Mouse (Mus musculus) midbrain, embryonic 15.5 days (tissue): Measurements from ENCODE around the gene Ctnnd2. TPM values are rescaled to one million over a fixed set of nuclear protein-coding genes. Genes with fewer than 3 reads are reported as not detected.

Source experiments
- ATAC-seq: fragments of 200-750 bp; cut with Nextera tagmentation; replicated peaks from 2 replicates; pipeline ENCODE4 v1.8.0; 2017; ENCODE audit warnings: moderate TSS enrichment
- H3K27ac ChIP-seq: fragments of 300-500 bp; sonication (generic); 2 replicates; pipeline ENCODE4 v1.5.1; 2015; ENCODE audit warnings: mild to moderate bottlenecking, inconsistent platforms
- H3K27me3 ChIP-seq: fragments of 300-500 bp; sonication (generic); replicated peaks from 2 replicates; pipeline ENCODE4 v1.6.1; 2015; ENCODE audit warnings: inconsistent platforms
- H3K36me3 ChIP-seq: fragments of 300-500 bp; sonication (generic); replicated peaks from 2 replicates; pipeline ENCODE4 v1.6.1; 2015; ENCODE audit warnings: inconsistent platforms
- H3K4me1 ChIP-seq: fragments of 300-500 bp; sonication (generic); 2 replicates; pipeline ENCODE4 v1.6.1; 2015; ENCODE audit warnings: inconsistent platforms
- H3K4me2 ChIP-seq: fragments of 300-500 bp; sonication (generic); 2 replicates; pipeline ENCODE4 v1.6.1; 2015; ENCODE audit warnings: inconsistent platforms, mild to moderate bottlenecking, moderate library complexity
- H3K4me3 ChIP-seq: fragments of 300-500 bp; sonication (generic); 2 replicates; pipeline ENCODE4 v1.5.1; 2015; ENCODE audit warnings: mild to moderate bottlenecking, inconsistent platforms
- H3K9ac ChIP-seq: fragments of 300-500 bp; sonication (generic); 2 replicates; pipeline ENCODE4 v1.6.1; 2015; ENCODE audit warnings: mild to moderate bottlenecking, inconsistent platforms
- H3K9me3 ChIP-seq: fragments of 300-500 bp; sonication (generic); 2 replicates; pipeline ENCODE4 v1.6.1; 2016; ENCODE audit warnings: inconsistent platforms
- WGBS: fragments of 180-500 bp; shearing (Covaris S2); methylation state at CpG from one replicate; pipeline ENCODE4 v1.1.7; 2015; ENCODE audit warnings: mixed read lengths; 5-methylcytosine and 5-hydroxymethylcytosine counted together
- polyA plus RNA-seq: library from polyadenylated mRNA; unstranded; fragments of >200 nt; fragmentation: Nextera tagmentation; extraction: Ambion mirVana; gene quantifications from 2 replicates; pipeline ENCODE4 v1.2.1, GENCODE M21; 2015

The Ctnnd2 gene
- polyA plus RNA-seq, 1 experiment from 2014 or later = 72.2 TPM

DNA sequence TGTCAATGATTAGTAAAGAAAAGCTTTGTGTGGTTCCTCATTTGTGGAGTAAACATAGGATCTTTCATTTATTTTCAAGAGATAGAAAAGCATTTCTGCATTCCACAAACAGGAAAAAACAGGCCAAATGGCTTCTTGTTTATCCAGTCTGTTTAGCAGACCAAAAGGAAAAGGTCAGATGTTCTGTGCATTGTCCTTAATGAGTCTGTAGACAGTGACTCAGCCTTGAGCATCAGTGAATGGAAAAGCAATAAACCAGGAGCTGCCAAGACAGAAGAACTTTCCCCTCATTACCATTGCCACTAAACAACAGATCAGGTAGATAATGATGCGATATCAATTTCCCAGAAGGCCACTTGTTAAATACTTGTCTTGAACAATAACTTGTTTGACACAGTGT, 192.1 kb downstream of the Ctnnd2 start:
- Histone ChIP-seq H3K27me3 (no peaks in the 10 kb centered on the region), H3K4me2 (no peak overlapping the region), H3K9ac (no peak overlapping the region), H3K9me3 (no peaks in the 10 kb centered on the region), H3K27ac (no peak overlapping the region), H3K4me3 (no peak overlapping the region), H3K36me3 (no peaks in the 10 kb centered on the region), H3K4me1 (no peaks in the 10 kb centered on the region)
- WGBS = 98% methylated on average over 1 of the region's 1 CpGs
- ATAC-seq = no peak

DNA sequence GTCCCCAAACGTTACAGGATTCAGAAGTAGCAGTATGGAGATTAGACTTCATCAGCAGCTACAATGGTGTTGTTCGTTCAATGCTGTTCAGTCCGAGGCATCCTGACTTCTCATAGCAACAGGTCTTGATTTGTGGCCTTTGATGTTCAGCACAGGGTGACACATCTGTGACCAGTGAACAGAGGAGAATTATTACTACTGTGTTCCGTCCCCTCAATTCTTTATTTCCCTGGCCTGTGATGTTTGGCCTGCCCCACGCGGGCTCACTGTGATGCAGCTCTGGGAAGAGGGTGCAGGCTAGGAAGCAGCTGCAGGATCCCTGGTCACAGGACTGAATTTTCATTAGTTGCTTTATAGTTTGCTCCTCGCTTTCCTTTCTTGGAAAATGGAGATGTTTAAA, 197.6 kb downstream of the Ctnnd2 start:
- 0 out of 2 replicates have a peak, but pooled peaks have one; percentile 19 for ATAC-seq
- Histone ChIP-seq H3K4me3 (no peak overlapping the region), H3K4me2 (no peak overlapping the region), H3K27me3 (no peaks in the 10 kb centered on the region), H3K36me3 (no peaks in the 10 kb centered on the region), H3K27ac (no peak overlapping the region), H3K9ac (no peak overlapping the region; the same call in 1 of the 2 replicates), H3K9me3 (no peaks in the 10 kb centered on the region), H3K4me1 (peaks cover 9% of the 10 kb centered on the region)
- whole genome bisulfite sequencing = 50% methylated on average over 7 of the region's 7 CpGs

DNA sequence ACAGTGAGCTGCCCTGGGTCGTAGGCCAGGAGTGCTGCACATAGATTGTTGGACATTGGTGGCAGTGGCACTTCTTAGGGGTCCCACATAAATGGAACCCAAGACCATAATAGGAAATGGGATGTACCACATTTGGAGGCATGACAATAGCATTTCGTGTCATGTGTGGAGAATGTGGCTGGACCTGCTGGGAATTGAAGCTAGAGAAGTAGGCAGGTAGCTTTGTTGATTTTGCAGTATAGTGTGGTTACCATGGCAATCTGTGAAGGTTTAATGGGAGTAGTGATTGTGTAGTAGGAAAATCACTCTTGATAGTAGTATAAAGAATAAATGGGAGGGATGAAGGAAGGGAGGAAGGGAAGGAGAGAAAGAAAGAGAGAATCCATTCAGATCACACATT, 198.8 kb downstream of the Ctnnd2 start:
- Histone ChIP-seq H3K4me2 (no peak overlapping the region), H3K4me3 (no peak overlapping the region), H3K27ac (peak overlapping the region; percentile 10; the same call in 1 of the 2 replicates), H3K27me3 (no peaks in the 10 kb centered on the region), H3K9ac (no peak overlapping the region), H3K4me1 (peaks cover 9% of the 10 kb centered on the region), H3K9me3 (no peaks in the 10 kb centered on the region), H3K36me3 (no peaks in the 10 kb centered on the region)
- no peak; the same call in 1 of the 2 replicates for ATAC-seq
- WGBS = 65% methylated on average over 2 of the region's 2 CpGs

DNA sequence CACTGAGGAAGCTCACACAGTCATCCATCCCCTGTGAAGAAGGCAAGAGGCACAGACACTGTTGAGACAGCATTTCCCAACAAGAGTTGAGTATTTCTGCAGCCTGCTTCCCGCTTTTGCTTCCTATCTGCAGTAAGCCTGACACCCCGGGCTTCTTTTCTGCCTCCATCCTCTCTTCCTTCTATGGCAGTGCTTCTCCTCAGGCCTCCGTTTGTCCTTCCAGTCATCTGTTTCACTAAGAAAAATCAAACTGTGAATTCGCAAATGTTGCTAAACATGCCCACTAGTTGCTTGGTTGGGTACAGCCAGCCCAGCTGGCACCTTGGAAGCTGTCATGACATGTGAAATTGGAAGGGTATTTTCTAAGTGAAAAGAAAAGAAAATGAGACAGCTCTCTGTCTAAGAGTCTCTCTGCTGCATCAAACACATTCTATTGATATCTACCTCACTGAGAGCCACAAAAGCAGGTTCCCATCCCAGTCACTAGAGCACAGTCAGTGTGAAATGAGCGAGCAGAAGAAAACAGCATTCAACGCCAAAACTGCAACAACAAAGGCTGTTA, 201.3 kb downstream of the Ctnnd2 start:
- no peaks in the 10 kb centered on the region for H3K36me3 ChIP-seq
- H3K27me3 ChIP-seq = no peaks in the 10 kb centered on the region
- no peak overlapping the region for H3K4me3 ChIP-seq
- WGBS = 68% methylated on average over 6 of the region's 6 CpGs
- ATAC-seq = no peak
- no peak overlapping the region for H3K9ac ChIP-seq
- peaks cover 9% of the 10 kb centered on the region for H3K4me1 ChIP-seq
- H3K9me3 ChIP-seq = no peaks in the 10 kb centered on the region
- H3K27ac ChIP-seq = no peak overlapping the region
- no peak overlapping the region for H3K4me2 ChIP-seq

DNA sequence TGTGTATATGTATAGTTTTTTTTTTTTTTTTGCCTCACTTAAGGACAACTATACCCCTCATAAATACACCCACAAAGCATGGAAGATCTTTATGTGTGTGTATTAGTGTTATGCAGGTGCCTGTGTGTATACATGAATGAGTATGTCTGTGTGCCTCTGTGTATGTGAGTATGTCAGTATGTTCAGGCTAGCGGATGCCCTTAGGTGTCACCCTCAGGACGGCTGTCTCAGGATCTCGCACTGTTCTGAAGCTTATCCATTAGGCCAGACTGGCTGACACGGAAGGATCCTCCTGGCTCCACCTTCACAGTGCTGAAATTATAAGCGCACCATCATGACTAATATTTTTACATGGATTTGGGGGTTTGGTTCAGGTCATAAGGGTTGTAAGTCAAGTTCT, 202.5 kb downstream of the Ctnnd2 start:
- 77% methylated on average over 5 of the region's 5 CpGs for WGBS
- Histone ChIP-seq H3K9me3 (no peaks in the 10 kb centered on the region), H3K4me3 (no peak overlapping the region), H3K9ac (no peak overlapping the region), H3K27ac (no peak overlapping the region), H3K27me3 (no peaks in the 10 kb centered on the region), H3K36me3 (no peaks in the 10 kb centered on the region), H3K4me2 (no peak overlapping the region), H3K4me1 (peaks cover 9% of the 10 kb centered on the region)
- ATAC-seq = 0 out of 2 replicates have a peak, but pooled peaks have one; percentile 11

DNA sequence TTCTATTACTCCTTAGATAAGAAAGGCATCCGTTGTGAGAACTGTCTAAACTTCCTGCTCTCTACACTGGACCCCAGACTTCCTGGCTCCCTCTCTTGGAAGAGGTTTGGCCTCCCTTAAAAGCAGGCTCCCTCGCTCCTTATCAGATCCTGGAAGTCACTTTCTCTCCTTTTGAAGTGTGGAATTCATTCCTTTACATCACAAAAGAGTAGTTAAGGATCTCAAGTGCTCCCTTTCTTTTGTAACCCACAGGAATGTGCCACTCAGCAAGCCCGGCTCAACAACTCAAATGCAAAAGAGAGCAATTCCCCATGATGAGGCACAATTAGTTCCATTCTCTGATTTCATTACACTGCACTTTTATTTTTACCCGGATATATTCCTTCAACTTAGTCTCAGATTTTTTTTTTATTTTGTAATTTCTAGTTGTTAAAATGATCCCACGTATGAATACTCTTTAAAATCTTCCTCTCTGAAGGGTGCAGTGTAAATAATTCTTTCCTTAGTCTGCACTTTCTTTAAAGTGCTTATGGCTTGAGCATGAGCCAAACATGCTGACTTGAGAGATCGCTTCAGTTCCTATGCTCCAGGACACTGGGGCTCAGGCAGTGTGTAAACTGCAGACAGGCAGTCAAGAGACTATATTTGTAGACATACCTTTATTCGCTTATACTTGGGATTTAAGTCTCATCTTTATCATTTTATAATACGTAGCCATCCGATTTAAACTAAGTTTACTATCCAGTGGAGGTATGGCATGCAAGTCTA, 210.9 kb downstream of the Ctnnd2 start:
- Histone ChIP-seq H3K27ac (no peak overlapping the region), H3K4me1 (peaks cover 9% of the 10 kb centered on the region), H3K27me3 (no peaks in the 10 kb centered on the region), H3K36me3 (no peaks in the 10 kb centered on the region), H3K4me2 (no peak overlapping the region), H3K9ac (no peak overlapping the region), H3K4me3 (no peak overlapping the region), H3K9me3 (no peaks in the 10 kb centered on the region)
- 22% methylated on average over 9 of the region's 9 CpGs for WGBS
- ATAC-seq = no peak

DNA sequence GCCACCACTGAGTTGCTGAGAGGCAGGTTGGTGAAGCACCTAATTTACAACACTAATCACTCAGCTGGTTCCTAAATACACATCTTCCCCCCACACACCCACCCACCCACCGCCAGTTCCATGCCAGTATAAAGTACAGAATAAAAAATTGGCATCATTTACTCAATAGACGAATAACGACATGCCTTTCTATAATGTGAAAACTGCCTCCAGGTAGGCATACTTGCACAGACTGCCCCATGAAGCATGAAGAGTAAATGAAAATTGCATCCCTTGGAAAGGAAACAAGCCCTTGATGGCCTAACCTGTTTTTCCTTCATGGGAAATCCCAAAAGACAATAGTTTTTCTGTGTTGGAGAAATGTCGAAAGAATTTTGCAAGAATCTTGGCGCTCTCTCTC, 212.0 kb downstream of the Ctnnd2 start:
- Histone ChIP-seq H3K27ac (no peak overlapping the region), H3K4me1 (peaks cover 9% of the 10 kb centered on the region), H3K36me3 (no peaks in the 10 kb centered on the region), H3K4me2 (no peak overlapping the region), H3K4me3 (no peak overlapping the region), H3K9me3 (no peaks in the 10 kb centered on the region), H3K27me3 (no peaks in the 10 kb centered on the region), H3K9ac (no peak overlapping the region)
- no peak for ATAC-seq
- WGBS = 77% methylated on average over 5 of the region's 5 CpGs

DNA sequence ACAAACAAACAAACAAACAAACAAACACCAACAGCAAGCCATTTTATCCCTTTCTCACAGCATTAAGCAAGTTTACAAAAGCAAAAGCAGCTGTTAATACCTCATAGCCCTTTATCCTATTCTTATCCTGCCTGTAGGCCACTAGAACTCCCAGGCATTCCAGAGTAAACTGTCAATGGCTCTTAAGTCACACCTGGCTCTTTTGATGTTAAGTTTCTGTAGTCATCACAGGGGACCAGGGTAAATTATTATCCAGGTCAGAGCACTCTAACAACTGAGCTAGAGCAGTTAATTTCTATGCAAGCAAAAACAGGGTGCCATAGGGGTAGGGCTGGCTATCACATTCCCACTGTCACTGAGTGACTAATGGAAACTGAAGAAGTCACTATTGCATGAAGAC, 214.1 kb downstream of the Ctnnd2 start:
- no peak overlapping the region for H3K4me2 ChIP-seq
- H3K4me3 ChIP-seq = no peak overlapping the region
- H3K27ac ChIP-seq = no peak overlapping the region
- H3K9me3 ChIP-seq = no peaks in the 10 kb centered on the region
- no peak overlapping the region for H3K9ac ChIP-seq
- peaks cover 9% of the 10 kb centered on the region for H3K4me1 ChIP-seq
- no peaks in the 10 kb centered on the region for H3K36me3 ChIP-seq
- no peaks in the 10 kb centered on the region for H3K27me3 ChIP-seq
- no peak for ATAC-seq

DNA sequence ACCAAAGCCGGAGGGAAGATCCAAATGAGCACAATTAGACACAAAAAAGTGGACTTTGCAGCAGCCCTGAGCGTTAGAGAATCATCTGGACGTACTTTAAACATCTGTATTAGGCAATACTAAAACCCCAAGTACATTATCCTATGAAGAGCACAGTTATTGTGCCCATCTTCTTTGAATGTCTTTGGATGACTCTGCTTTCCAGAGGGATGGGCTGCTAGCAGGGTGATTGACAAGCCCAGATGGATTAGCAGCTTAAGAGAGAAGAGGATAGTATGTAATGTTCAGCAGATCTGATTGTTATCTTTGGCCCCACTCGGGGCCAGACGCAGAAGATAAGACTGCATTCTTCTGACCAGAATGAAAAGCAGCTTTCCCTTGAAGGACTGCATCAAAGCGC, 214.9 kb downstream of the Ctnnd2 start:
- Histone ChIP-seq H3K4me2 (no peak overlapping the region), H3K9ac (no peak overlapping the region), H3K27ac (no peak overlapping the region), H3K9me3 (no peaks in the 10 kb centered on the region), H3K4me1 (peaks cover 9% of the 10 kb centered on the region), H3K4me3 (no peak overlapping the region), H3K27me3 (no peaks in the 10 kb centered on the region), H3K36me3 (no peaks in the 10 kb centered on the region)
- ATAC-seq = 0 out of 2 replicates have a peak, but pooled peaks have one; percentile 21
- WGBS = 30% methylated on average over 6 of the region's 6 CpGs

DNA sequence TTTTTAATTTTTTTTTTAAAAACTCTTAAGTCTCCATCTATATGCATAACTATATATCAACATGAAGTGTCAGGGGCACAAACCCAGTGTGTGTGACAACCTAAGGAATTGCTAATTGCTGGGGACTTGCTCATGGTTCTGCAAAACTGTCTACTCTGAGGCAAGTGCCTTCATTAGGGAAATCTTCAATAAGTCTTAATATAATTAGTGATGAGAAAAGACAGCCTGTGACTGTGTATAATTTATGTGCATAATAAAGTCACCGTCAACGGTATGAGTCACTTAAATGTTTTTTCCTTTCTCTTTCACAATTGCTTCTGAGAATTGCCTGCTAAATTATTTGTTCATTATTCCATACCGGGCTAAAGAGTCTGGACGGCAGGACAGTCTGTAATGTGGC, 228.7 kb downstream of the Ctnnd2 start:
- 47% methylated on average over 4 of the region's 4 CpGs for WGBS
- Histone ChIP-seq H3K36me3 (no peaks in the 10 kb centered on the region), H3K9ac (no peak overlapping the region), H3K27ac (no peak overlapping the region), H3K4me2 (no peak overlapping the region), H3K9me3 (no peaks in the 10 kb centered on the region), H3K4me1 (no peaks in the 10 kb centered on the region), H3K4me3 (no peak overlapping the region), H3K27me3 (no peaks in the 10 kb centered on the region)
- 0 out of 2 replicates have a peak, but pooled peaks have one; percentile 67 for ATAC-seq

DNA sequence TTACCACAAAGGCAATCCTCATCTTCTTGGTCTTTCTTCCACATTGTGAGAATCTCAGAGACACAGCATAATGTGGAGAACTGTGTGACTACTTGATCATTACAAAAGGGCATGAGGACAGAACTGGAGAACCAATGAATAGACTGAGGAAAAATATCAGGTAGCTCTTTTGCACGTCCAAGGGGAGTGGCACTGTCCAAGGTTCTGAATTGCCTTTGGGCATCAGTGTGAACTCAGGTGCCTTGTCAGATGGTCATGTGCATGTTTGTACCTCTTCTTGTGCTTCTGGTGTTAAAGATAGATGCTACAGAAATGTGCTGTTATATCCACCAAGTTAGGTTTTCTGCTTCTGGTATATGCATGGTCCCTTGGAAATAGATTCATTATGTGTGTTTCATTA, 233.9 kb downstream of the Ctnnd2 start:
- no peak overlapping the region for H3K4me2 ChIP-seq
- H3K4me3 ChIP-seq = no peak overlapping the region
- no peaks in the 10 kb centered on the region for H3K27me3 ChIP-seq
- no peak overlapping the region for H3K9ac ChIP-seq
- no peak overlapping the region for H3K27ac ChIP-seq
- WGBS = 13% methylated on average over 1 of the region's 1 CpGs
- H3K9me3 ChIP-seq = no peaks in the 10 kb centered on the region
- ATAC-seq = no peak
- H3K36me3 ChIP-seq = no peaks in the 10 kb centered on the region
- no peaks in the 10 kb centered on the region; the same call in 1 of the 2 replicates for H3K4me1 ChIP-seq

DNA sequence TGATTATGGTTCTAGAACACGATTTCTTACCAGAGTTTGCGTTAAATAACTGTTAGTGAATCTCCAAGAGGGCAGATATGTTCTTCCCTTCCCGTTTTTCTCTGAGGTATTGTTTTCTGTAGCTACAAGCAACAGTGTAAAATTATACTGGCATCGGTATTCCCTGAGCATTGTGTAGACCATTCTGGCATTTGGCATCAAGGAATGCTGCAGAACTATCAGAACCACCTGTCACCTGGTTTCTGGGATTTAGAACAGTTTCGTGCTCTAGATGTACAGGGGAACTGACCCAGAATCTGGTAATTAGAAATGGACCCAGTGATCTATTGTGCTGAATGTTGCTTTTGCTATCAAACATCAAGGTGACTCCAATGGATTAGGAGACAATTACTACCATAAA, 250.8 kb downstream of the Ctnnd2 start:
- H3K4me1 ChIP-seq = no peaks in the 10 kb centered on the region; the same call in 1 of the 2 replicates
- no peak for ATAC-seq

DNA sequence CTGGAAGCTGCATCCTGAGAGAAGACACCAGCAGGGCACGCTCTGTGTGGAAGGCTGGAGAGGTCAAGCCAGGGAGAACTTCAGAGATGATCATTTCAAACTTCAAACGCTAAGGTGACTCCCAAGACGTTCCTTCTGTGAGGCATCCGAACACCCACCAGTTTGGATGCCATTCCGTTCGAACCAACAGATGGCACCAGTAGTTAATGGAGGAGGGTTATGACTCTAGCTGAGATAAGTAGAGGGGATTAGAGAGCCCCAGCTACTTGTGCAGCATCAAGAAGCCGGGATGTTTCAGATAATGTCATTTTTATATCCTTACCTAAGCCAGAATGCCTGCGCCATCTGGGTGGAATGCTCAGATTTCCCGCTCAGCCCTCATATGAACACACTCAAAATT, 251.9 kb downstream of the Ctnnd2 start:
- no peak overlapping the region for H3K4me2 ChIP-seq
- no peaks in the 10 kb centered on the region for H3K9me3 ChIP-seq
- no peaks in the 10 kb centered on the region for H3K36me3 ChIP-seq
- 52% methylated on average over 9 of the region's 9 CpGs for WGBS
- 0 out of 2 replicates have a peak, but pooled peaks have one; percentile 64 for ATAC-seq
- no peak overlapping the region for H3K27ac ChIP-seq
- H3K9ac ChIP-seq = no peak overlapping the region
- no peaks in the 10 kb centered on the region for H3K27me3 ChIP-seq
- no peaks in the 10 kb centered on the region; the same call in 1 of the 2 replicates for H3K4me1 ChIP-seq
- H3K4me3 ChIP-seq = no peak overlapping the region

More for the DNA sequence above, 250.8 kb downstream of the Ctnnd2 start:
- WGBS = 89% methylated on average over 5 of the region's 5 CpGs
- H3K9ac ChIP-seq = no peak overlapping the region
- H3K27me3 ChIP-seq = no peaks in the 10 kb centered on the region
- no peaks in the 10 kb centered on the region for H3K9me3 ChIP-seq
- H3K4me3 ChIP-seq = no peak overlapping the region
- no peak overlapping the region for H3K4me2 ChIP-seq
- H3K36me3 ChIP-seq = no peaks in the 10 kb centered on the region
- H3K27ac ChIP-seq = no peak overlapping the region
